Mouse (Mus musculus): ENCODE measurements around the gene Fbxo34. TPM values are rescaled to one million over a fixed set of nuclear protein-coding genes. Genes with fewer than 3 reads are reported as not detected.
"Not testable (repeated sequence)": the region's sequence is repeated elsewhere in the genome, so short reads cannot be mapped to it uniquely, and the experiment has no call there.

Gene Fbxo34
- polyA plus RNA-seq, 1 experiment from 2014 or later: 18.1 TPM

GRCm38 (mm10) chr14:47555225-47555624 lies 105.0 kb downstream of the Fbxo34 start:
- Histone ChIP-seq H3K4me1 (replicated peaks; ENCODE audit: control insufficient read depth, insufficient read depth) (no peaks in the 10 kb centered on the region), H3K36me3 (ENCODE audit: control insufficient read depth, insufficient read depth, low read length) (peaks cover 3% of the 10 kb centered on the region), H3K4me3 (ENCODE audit: low read depth, low read length) (no peak overlapping the region), H3K9ac (ENCODE audit: low read length) (no peak overlapping the region), H3K27ac (replicated peaks) (no peak overlapping the region), H3K9me3 (ENCODE audit: control insufficient read depth, low read length) (no peaks in the 10 kb centered on the region), H3K4me2 (replicated peaks; ENCODE audit: low read depth) (no peak overlapping the region), H3K27me3 (ENCODE audit: control insufficient read depth, insufficient read depth, low read length) (no peaks in the 10 kb centered on the region)
- WGBS: 93% methylated on average over 5 of the region's 5 CpGs
- ATAC-seq (ENCODE audit: low FRiP score, low TSS enrichment): 0 out of 2 replicates have a peak, but pooled peaks have one; percentile 18
- no peak for DNase-seq (ENCODE audit: low spot score)
- TF ChIP-seq EP300 (optimal IDR thresholded peaks at IDR 0.05): no peak
- no peak for TF ChIP-seq CTCF (IDR thresholded peaks at IDR 0.05; ENCODE audit: low read depth)

GRCm38 (mm10) chr14:47560714-47561113 lies 110.5 kb downstream of the Fbxo34 start:
- Histone ChIP-seq H3K4me3 (ENCODE audit: low read depth, low read length) (no peak overlapping the region), H3K9ac (ENCODE audit: low read length) (no peak overlapping the region), H3K27ac (replicated peaks) (no peak overlapping the region), H3K4me2 (replicated peaks; ENCODE audit: low read depth) (no peak overlapping the region), H3K9me3 (ENCODE audit: control insufficient read depth, low read length) (no peaks in the 10 kb centered on the region), H3K4me1 (replicated peaks; ENCODE audit: control insufficient read depth, insufficient read depth) (no peaks in the 10 kb centered on the region), H3K27me3 (ENCODE audit: control insufficient read depth, insufficient read depth, low read length) (no peaks in the 10 kb centered on the region), H3K36me3 (ENCODE audit: control insufficient read depth, insufficient read depth, low read length) (peaks cover 3% of the 10 kb centered on the region; the same call in 1 of the 2 replicates)
- 81% methylated on average over 2 of the region's 2 CpGs for WGBS
- DNase-seq (ENCODE audit: low spot score): no peak
- TF ChIP-seq EP300 (optimal IDR thresholded peaks at IDR 0.05): no peak
- ATAC-seq (ENCODE audit: low FRiP score, low TSS enrichment): no peak

GRCm38 (mm10) chr14:47562530-47562929 lies 112.3 kb downstream of the Fbxo34 start:
- no peak overlapping the region for H3K27ac ChIP-seq (replicated peaks)
- H3K4me3 ChIP-seq (ENCODE audit: low read depth, low read length): no peak overlapping the region
- no peaks in the 10 kb centered on the region for H3K9me3 ChIP-seq (ENCODE audit: control insufficient read depth, low read length)
- H3K4me1 ChIP-seq (replicated peaks; ENCODE audit: control insufficient read depth, insufficient read depth): 0 out of 2 replicates have a peak, but pooled peaks cover 1% of the 10 kb centered on the region
- DNase-seq (ENCODE audit: low spot score) (no peak), ATAC-seq (ENCODE audit: low FRiP score, low TSS enrichment) (no peak)
- no peaks in the 10 kb centered on the region for H3K27me3 ChIP-seq (ENCODE audit: control insufficient read depth, insufficient read depth, low read length)
- 90% methylated on average over 1 of the region's 1 CpGs for WGBS
- H3K9ac ChIP-seq (ENCODE audit: low read length): no peak overlapping the region
- no peak for TF ChIP-seq CTCF (IDR thresholded peaks at IDR 0.05; ENCODE audit: low read depth)
- no peak for TF ChIP-seq EP300 (optimal IDR thresholded peaks at IDR 0.05)
- no peak overlapping the region for H3K4me2 ChIP-seq (replicated peaks; ENCODE audit: low read depth)
- H3K36me3 ChIP-seq (ENCODE audit: control insufficient read depth, insufficient read depth, low read length): peaks cover 3% of the 10 kb centered on the region; the same call in 1 of the 2 replicates

GRCm38 (mm10) chr14:47563106-47563505 lies 112.9 kb downstream of the Fbxo34 start:
- TF ChIP-seq EP300 (optimal IDR thresholded peaks at IDR 0.05) (no peak), CTCF (IDR thresholded peaks at IDR 0.05; ENCODE audit: low read depth) (no peak)
- 83% methylated on average over 4 of the region's 4 CpGs for WGBS
- DNase-seq (ENCODE audit: low spot score) (no peak), ATAC-seq (ENCODE audit: low FRiP score, low TSS enrichment) (no peak)
- Histone ChIP-seq H3K27me3 (ENCODE audit: control insufficient read depth, insufficient read depth, low read length) (no peaks in the 10 kb centered on the region), H3K36me3 (ENCODE audit: control insufficient read depth, insufficient read depth, low read length) (peaks cover 3% of the 10 kb centered on the region; the same call in 1 of the 2 replicates), H3K4me1 (replicated peaks; ENCODE audit: control insufficient read depth, insufficient read depth) (0 out of 2 replicates have a peak, but pooled peaks cover 2% of the 10 kb centered on the region), H3K9ac (ENCODE audit: low read length) (no peak overlapping the region), H3K4me3 (ENCODE audit: low read depth, low read length) (no peak overlapping the region), H3K9me3 (ENCODE audit: control insufficient read depth, low read length) (no peaks in the 10 kb centered on the region), H3K4me2 (replicated peaks; ENCODE audit: low read depth) (no peak overlapping the region), H3K27ac (replicated peaks) (no peak overlapping the region)

- 0 out of 2 replicates have a peak, but pooled peaks cover 2% of the 10 kb centered on the region for H3K4me1 ChIP-seq (replicated peaks; ENCODE audit: control insufficient read depth, insufficient read depth)
- H3K9ac ChIP-seq (ENCODE audit: low read length): peak overlapping the region; percentile 82
- WGBS: 0% methylated on average over 46 of the region's 46 CpGs
- no peaks in the 10 kb centered on the region for H3K27me3 ChIP-seq (ENCODE audit: control insufficient read depth, insufficient read depth, low read length)
- peak overlapping the region; percentile 93 for H3K4me2 ChIP-seq (replicated peaks; ENCODE audit: low read depth)
- TF ChIP-seq EP300 (optimal IDR thresholded peaks at IDR 0.05): no peak
- no peak for TF ChIP-seq CTCF (IDR thresholded peaks at IDR 0.05; ENCODE audit: low read depth)
- H3K27ac ChIP-seq (replicated peaks): peak overlapping the region; percentile 70
- DNase-seq (ENCODE audit: low spot score): peak; percentile 99
- ATAC-seq (ENCODE audit: low FRiP score, low TSS enrichment): peak; percentile 99
- no peaks in the 10 kb centered on the region for H3K9me3 ChIP-seq (ENCODE audit: control insufficient read depth, low read length)
- peak overlapping the region; percentile 92 for H3K4me3 ChIP-seq (ENCODE audit: low read depth, low read length)
- H3K36me3 ChIP-seq (ENCODE audit: control insufficient read depth, insufficient read depth, low read length): no peaks in the 10 kb centered on the region
These were observed 117.9 kb downstream of the Fbxo34 start for GRCm38 (mm10) chr14:47567962-47568652.

- not testable (repeated sequence) for DNase-seq (ENCODE audit: low spot score); H3K9me3 ChIP-seq (ENCODE audit: control insufficient read depth, low read length); H3K4me3 ChIP-seq (ENCODE audit: low read depth, low read length); H3K27me3 ChIP-seq (ENCODE audit: control insufficient read depth, insufficient read depth, low read length); H3K4me2 ChIP-seq (replicated peaks; ENCODE audit: low read depth); H3K27ac ChIP-seq (replicated peaks); H3K9ac ChIP-seq (ENCODE audit: low read length); H3K4me1 ChIP-seq (replicated peaks; ENCODE audit: control insufficient read depth, insufficient read depth); H3K36me3 ChIP-seq (ENCODE audit: control insufficient read depth, insufficient read depth, low read length); ATAC-seq (ENCODE audit: low FRiP score, low TSS enrichment)
- WGBS: 92% methylated on average over 11 of the region's 11 CpGs
These were observed 120.3 kb downstream of the Fbxo34 start, which contains the start of gene Atg14 for GRCm38 (mm10) chr14:47570549-47570948. Gene Atg14 (minus strand): TSS chr14:47570649.
